Mouse (Mus musculus): ENCODE measurements around the gene Tmem88. TPM values are rescaled to one million over a fixed set of nuclear protein-coding genes. Genes with fewer than 3 reads are reported as not detected.
A peak's percentile ranks its signal among the peaks of the same experiment; 100 is the strongest.

Gene Tmem88
- 25.4 and 25.8 TPM in 2 replicates for polyA plus RNA-seq (2012; rRNA removed)

- DNase-seq, result peak; percentile 69
- no peak for TF ChIP-seq CTCF (conservative IDR thresholded peaks at IDR 0.05; ENCODE audit: insufficient read depth, insufficient read length, low read depth, low read length)
- peak; percentile 27 for TF ChIP-seq POLR2A (IDR thresholded peaks at IDR 0.05; ENCODE audit: low read depth, low read length)
- Histone ChIP-seq H3K36me3 (ENCODE audit: control insufficient read depth, insufficient read depth, low read length) (no peaks in the 10 kb centered on the region), H3K27me3 (replicated peaks; ENCODE audit: control insufficient read depth, insufficient read depth, low read length) (no peaks in the 10 kb centered on the region), H3K27ac (ENCODE audit: insufficient read depth, low read depth, low read length) (peak within 1 kb of the TSS; percentile 63), H3K4me1 (ENCODE audit: control insufficient read depth, insufficient read depth, low read length) (peaks cover 3% of the 10 kb centered on the region; the same call in 1 of the 2 replicates), H3K4me3 (ENCODE audit: insufficient read depth, low read depth, low read length) (peak within 1 kb of the TSS; percentile 60)
- WGBS, result 28% methylated on average over 16 of the region's 16 CpGs
Observed at GRCm38 (mm10) chr11:69398059-69398458, at the start of gene Tmem88. Gene Tmem88 (minus strand): TSS chr11:69398234.

DNA sequence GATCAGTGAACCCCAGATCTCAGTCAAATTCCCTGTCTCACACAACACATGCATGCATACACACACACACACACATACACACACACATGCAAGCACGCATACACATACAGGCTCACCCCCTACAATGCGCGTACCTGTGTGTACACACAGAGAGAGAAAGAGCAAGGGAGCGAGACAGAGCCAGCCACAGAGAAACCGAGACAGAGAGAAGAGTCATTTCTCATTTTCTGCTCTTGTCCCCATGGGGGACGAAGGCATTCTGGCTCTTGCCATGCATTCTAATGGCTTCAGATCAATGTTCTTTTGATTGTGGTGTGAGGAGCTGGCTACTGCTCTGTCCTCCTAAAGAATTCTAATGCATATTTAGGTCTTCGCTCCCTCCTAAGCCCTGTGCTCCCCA, 49.3 kb upstream of the Tmem88 start:
- H3K27me3 ChIP-seq (replicated peaks; ENCODE audit: control insufficient read depth, insufficient read depth, low read length), result no peaks in the 10 kb centered on the region
- DNase-seq, result no peak
- no peak overlapping the region for H3K27ac ChIP-seq (ENCODE audit: insufficient read depth, low read depth, low read length)
- no peaks in the 10 kb centered on the region for H3K36me3 ChIP-seq (ENCODE audit: control insufficient read depth, insufficient read depth, low read length)
- H3K4me1 ChIP-seq (ENCODE audit: control insufficient read depth, insufficient read depth, low read length), result no peaks in the 10 kb centered on the region
- TF ChIP-seq POLR2A (IDR thresholded peaks at IDR 0.05; ENCODE audit: low read depth, low read length), result no peak
- WGBS, result 92% methylated on average over 7 of the region's 7 CpGs
- no peak overlapping the region for H3K4me3 ChIP-seq (ENCODE audit: insufficient read depth, low read depth, low read length)

GRCm38 (mm10) chr11:69443328-69443727, 45.3 kb upstream of the Tmem88 start:
- WGBS, result 32% methylated on average over 5 of the region's 5 CpGs
- no peaks in the 10 kb centered on the region for H3K36me3 ChIP-seq (ENCODE audit: control insufficient read depth, insufficient read depth, low read length)
- TF ChIP-seq POLR2A (IDR thresholded peaks at IDR 0.05; ENCODE audit: low read depth, low read length), result no peak
- no peak for TF ChIP-seq CTCF (conservative IDR thresholded peaks at IDR 0.05; ENCODE audit: insufficient read depth, insufficient read length, low read depth, low read length)
- H3K27ac ChIP-seq (ENCODE audit: insufficient read depth, low read depth, low read length), result no peak overlapping the region
- H3K4me3 ChIP-seq (ENCODE audit: insufficient read depth, low read depth, low read length), result no peak overlapping the region
- peak; percentile 28 for DNase-seq
- H3K4me1 ChIP-seq (ENCODE audit: control insufficient read depth, insufficient read depth, low read length), result no peaks in the 10 kb centered on the region
- H3K27me3 ChIP-seq (replicated peaks; ENCODE audit: control insufficient read depth, insufficient read depth, low read length), result no peaks in the 10 kb centered on the region

- 65% methylated on average over 3 of the region's 3 CpGs for WGBS
- TF ChIP-seq CTCF (conservative IDR thresholded peaks at IDR 0.05; ENCODE audit: insufficient read depth, insufficient read length, low read depth, low read length) (no peak), POLR2A (IDR thresholded peaks at IDR 0.05; ENCODE audit: low read depth, low read length) (no peak)
- Histone ChIP-seq H3K4me3 (ENCODE audit: insufficient read depth, low read depth, low read length) (no peak overlapping the region), H3K27ac (ENCODE audit: insufficient read depth, low read depth, low read length) (no peak overlapping the region), H3K4me1 (ENCODE audit: control insufficient read depth, insufficient read depth, low read length) (peaks cover under 1% of the 10 kb centered on the region; the same call in 1 of the 2 replicates), H3K36me3 (ENCODE audit: control insufficient read depth, insufficient read depth, low read length) (no peaks in the 10 kb centered on the region), H3K27me3 (replicated peaks; ENCODE audit: control insufficient read depth, insufficient read depth, low read length) (no peaks in the 10 kb centered on the region)
- no peak for DNase-seq
Observed at GRCm38 (mm10) chr11:69437291-69437690, 39.3 kb upstream of the Tmem88 start.

- Histone ChIP-seq H3K4me1 (ENCODE audit: control insufficient read depth, insufficient read depth, low read length) (peaks cover 2% of the 10 kb centered on the region; the same call in 1 of the 2 replicates), H3K4me3 (ENCODE audit: insufficient read depth, low read depth, low read length) (no peak overlapping the region), H3K27me3 (replicated peaks; ENCODE audit: control insufficient read depth, insufficient read depth, low read length) (no peaks in the 10 kb centered on the region), H3K27ac (ENCODE audit: insufficient read depth, low read depth, low read length) (no peak overlapping the region), H3K36me3 (ENCODE audit: control insufficient read depth, insufficient read depth, low read length) (no peaks in the 10 kb centered on the region)
- no peak for DNase-seq
- WGBS, result 75% methylated on average over 6 of the region's 6 CpGs
- TF ChIP-seq CTCF (conservative IDR thresholded peaks at IDR 0.05; ENCODE audit: insufficient read depth, insufficient read length, low read depth, low read length), result no peak
- TF ChIP-seq POLR2A (IDR thresholded peaks at IDR 0.05; ENCODE audit: low read depth, low read length), result no peak
Observed at GRCm38 (mm10) chr11:69433189-69433588, 35.2 kb upstream of the Tmem88 start.

- no peak for TF ChIP-seq CTCF (conservative IDR thresholded peaks at IDR 0.05; ENCODE audit: insufficient read depth, insufficient read length, low read depth, low read length)
- TF ChIP-seq POLR2A (IDR thresholded peaks at IDR 0.05; ENCODE audit: low read depth, low read length), result no peak
- no peak for DNase-seq
- H3K4me3 ChIP-seq (ENCODE audit: insufficient read depth, low read depth, low read length), result no peak overlapping the region
- H3K36me3 ChIP-seq (ENCODE audit: control insufficient read depth, insufficient read depth, low read length), result no peaks in the 10 kb centered on the region
- H3K27ac ChIP-seq (ENCODE audit: insufficient read depth, low read depth, low read length), result no peak overlapping the region
- 43% methylated on average over 11 of the region's 11 CpGs for WGBS
- H3K27me3 ChIP-seq (replicated peaks; ENCODE audit: control insufficient read depth, insufficient read depth, low read length), result no peaks in the 10 kb centered on the region
- H3K4me1 ChIP-seq (ENCODE audit: control insufficient read depth, insufficient read depth, low read length), result peaks cover 2% of the 10 kb centered on the region; the same call in 1 of the 2 replicates
Observed at GRCm38 (mm10) chr11:69432640-69432982, 34.6 kb upstream of the Tmem88 start.

GRCm38 (mm10) chr11:69431829-69432639, 34.0 kb upstream of the Tmem88 start:
- no peak overlapping the region for H3K4me3 ChIP-seq (ENCODE audit: insufficient read depth, low read depth, low read length)
- H3K27me3 ChIP-seq (replicated peaks; ENCODE audit: control insufficient read depth, insufficient read depth, low read length), result no peaks in the 10 kb centered on the region
- TF ChIP-seq POLR2A (IDR thresholded peaks at IDR 0.05; ENCODE audit: low read depth, low read length), result no peak
- peak; percentile 93 for TF ChIP-seq CTCF (conservative IDR thresholded peaks at IDR 0.05; ENCODE audit: insufficient read depth, insufficient read length, low read depth, low read length)
- peaks cover 2% of the 10 kb centered on the region; the same call in 1 of the 2 replicates for H3K4me1 ChIP-seq (ENCODE audit: control insufficient read depth, insufficient read depth, low read length)
- peak; percentile 89 for DNase-seq
- WGBS, result 19% methylated on average over 11 of the region's 11 CpGs
- H3K36me3 ChIP-seq (ENCODE audit: control insufficient read depth, insufficient read depth, low read length), result no peaks in the 10 kb centered on the region
- no peak overlapping the region for H3K27ac ChIP-seq (ENCODE audit: insufficient read depth, low read depth, low read length)

All from kidney, adult 2 months (tissue).